Mouse (Mus musculus) G1E (cell line): Measurements from ENCODE around the gene Rasal2. TPM values are rescaled to one million over a fixed set of nuclear protein-coding genes. Genes with fewer than 3 reads are reported as not detected.
A peak's percentile ranks its signal among the peaks of the same experiment; 100 is the strongest.

Experiments used
- ATAC-seq: 2 replicates; pipeline ENCODE4 v1.8.0; 2016; ENCODE audit warnings: mild to moderate bottlenecking; ENCODE audit not compliant: insufficient number of reproducible peaks, poor library complexity, low FRiP score, severe bottlenecking; ENCODE audit errors: extremely low read depth
- DNase-seq: peaks from one replicate; pipeline ENCODE4 v3.0.0; 2012; ENCODE audit warnings: low spot score
- H3K27me3 ChIP-seq: 2 replicates; pipeline ENCODE4 v1.6.1; 2012; ENCODE audit warnings: mild to moderate bottlenecking, low read length, inconsistent platforms; ENCODE audit not compliant: insufficient read depth
- H3K36me3 ChIP-seq: replicated peaks from 2 replicates; pipeline ENCODE3; 2012; ENCODE audit warnings: mild to moderate bottlenecking, inconsistent platforms
- H3K4me1 ChIP-seq: 2 replicates; pipeline ENCODE4 v1.6.1; 2012; ENCODE audit warnings: low read depth, low read length, inconsistent platforms, mixed read lengths; ENCODE audit not compliant: insufficient read depth
- H3K4me3 ChIP-seq: 2 replicates; pipeline ENCODE4 v1.5.1; 2012; ENCODE audit warnings: low read depth, mild to moderate bottlenecking, inconsistent platforms, low read length, moderate library complexity, mixed read lengths
- H3K9me3 ChIP-seq: replicated peaks from 2 replicates; pipeline ENCODE4 v1.6.1; 2012; ENCODE audit warnings: inconsistent platforms
- CTCF ChIP-seq: IDR thresholded peaks from 2 replicates; pipeline ENCODE4 v1.5.1; 2012; ENCODE audit warnings: low read depth, low read length, inconsistent platforms, mixed read lengths
- GATA1 ChIP-seq: IDR thresholded peaks from 2 replicates; pipeline ENCODE4 v1.6.1; 2012; ENCODE audit warnings: borderline replicate concordance, low read length, inconsistent platforms, mixed read lengths
- GATA2 ChIP-seq: IDR thresholded peaks from 2 replicates; pipeline ENCODE4 v1.6.1; 2012; ENCODE audit warnings: low read depth, low read length, inconsistent platforms, borderline replicate concordance
- POLR2AphosphoS5 ChIP-seq: IDR thresholded peaks from 2 replicates; pipeline ENCODE4 v1.6.1; 2012; ENCODE audit warnings: low read depth, low read length, inconsistent platforms; ENCODE audit not compliant: insufficient replicate concordance
- TAL1 ChIP-seq: conservative IDR thresholded peaks from 2 replicates; pipeline ENCODE4 v1.6.1; 2012; ENCODE audit warnings: low read depth, low read length, inconsistent platforms, mixed read lengths
- polyA plus RNA-seq: library from polyadenylated mRNA; stranded (reverse); fragments of >175 nt; gene quantifications from 2 replicates; pipeline ENCODE4 v1.2.3, GENCODE M21; 2012
- total RNA-seq, 2 experiments: library from RNA; stranded (forward) in 1 of 2; stranded (reverse) in 1 of 2; fragments of 200-1000 nt in 1 of 2; fragments of >200 nt in 1 of 2; fragmentation: Nextera tagmentation in 1 of 2; gene quantifications; 2 replicates each; pipeline ENCODE4 v1.2.3; 2014 to 2017

The Rasal2 gene
- total and polyA plus RNA-seq, 3 experiments = 0.78 to 8.0 (median 2.7) TPM

- DNase-seq (no peak), ATAC-seq (no peak)
- TF ChIP-seq GATA1 = no peak
- no peak for TF ChIP-seq POLR2AphosphoS5
- no peak for TF ChIP-seq GATA2
- no peak for TF ChIP-seq CTCF
- no peak for TF ChIP-seq TAL1
- Histone ChIP-seq H3K4me1 (no peaks in the 10 kb centered on the region), H3K9me3 (no peaks in the 10 kb centered on the region), H3K36me3 (no peaks in the 10 kb centered on the region), H3K4me3 (no peak overlapping the region), H3K27me3 (no peaks in the 10 kb centered on the region)
Observed at GRCm38 (mm10) chr1:157255776-157256175, 156.6 kb downstream of the Rasal2 start.

- no peak for TF ChIP-seq TAL1
- TF ChIP-seq CTCF = no peak
- TF ChIP-seq GATA2 = no peak
- TF ChIP-seq POLR2AphosphoS5 = no peak
- TF ChIP-seq GATA1 = no peak
- H3K36me3 ChIP-seq = no peaks in the 10 kb centered on the region
- DNase-seq = no peak
- H3K4me1 ChIP-seq = no peaks in the 10 kb centered on the region
- no peaks in the 10 kb centered on the region for H3K9me3 ChIP-seq
- H3K4me3 ChIP-seq = no peak overlapping the region
- no peaks in the 10 kb centered on the region for H3K27me3 ChIP-seq
- ATAC-seq = no peak
Observed at GRCm38 (mm10) chr1:157253600-157254490, 158.6 kb downstream of the Rasal2 start.

GRCm38 (mm10) chr1:157248112-157248511 is 164.3 kb downstream of the Rasal2 start:
- no peak for DNase-seq
- no peak for TF ChIP-seq POLR2AphosphoS5
- TF ChIP-seq GATA2 = no peak
- TF ChIP-seq CTCF = no peak
- no peak for TF ChIP-seq TAL1
- TF ChIP-seq GATA1 = no peak
- H3K4me3 ChIP-seq = no peak overlapping the region
- H3K36me3 ChIP-seq = no peaks in the 10 kb centered on the region
- no peaks in the 10 kb centered on the region for H3K9me3 ChIP-seq
- H3K4me1 ChIP-seq = no peaks in the 10 kb centered on the region
- peak; percentile 60 for ATAC-seq
- no peaks in the 10 kb centered on the region; the same call in 1 of the 2 replicates for H3K27me3 ChIP-seq

GRCm38 (mm10) chr1:157247341-157247740 is 165.1 kb downstream of the Rasal2 start:
- no peak overlapping the region for H3K4me3 ChIP-seq
- DNase-seq = no peak
- H3K4me1 ChIP-seq = no peaks in the 10 kb centered on the region
- no peaks in the 10 kb centered on the region for H3K36me3 ChIP-seq
- no peak for TF ChIP-seq GATA1
- TF ChIP-seq GATA2 = no peak
- TF ChIP-seq POLR2AphosphoS5 = no peak
- no peaks in the 10 kb centered on the region for H3K9me3 ChIP-seq
- no peaks in the 10 kb centered on the region; the same call in 1 of the 2 replicates for H3K27me3 ChIP-seq
- no peak for ATAC-seq

GRCm38 (mm10) chr1:157246779-157247178 is 165.6 kb downstream of the Rasal2 start:
- H3K4me3 ChIP-seq = no peak overlapping the region
- no peaks in the 10 kb centered on the region; the same call in 1 of the 2 replicates for H3K27me3 ChIP-seq
- DNase-seq (no peak), ATAC-seq (no peak)
- no peaks in the 10 kb centered on the region for H3K9me3 ChIP-seq
- H3K36me3 ChIP-seq = no peaks in the 10 kb centered on the region
- TF ChIP-seq GATA1 = no peak
- no peak for TF ChIP-seq POLR2AphosphoS5
- no peak for TF ChIP-seq CTCF
- no peak for TF ChIP-seq GATA2
- no peak for TF ChIP-seq TAL1
- H3K4me1 ChIP-seq = no peaks in the 10 kb centered on the region

- Histone ChIP-seq H3K9me3 (no peaks in the 10 kb centered on the region), H3K4me3 (no peak overlapping the region), H3K36me3 (no peaks in the 10 kb centered on the region), H3K27me3 (no peaks in the 10 kb centered on the region; the same call in 1 of the 2 replicates), H3K4me1 (no peaks in the 10 kb centered on the region)
- no peak for TF ChIP-seq GATA2
- TF ChIP-seq CTCF = no peak
- TF ChIP-seq GATA1 = no peak
- TF ChIP-seq POLR2AphosphoS5 = no peak
- no peak for TF ChIP-seq TAL1
- no peak for DNase-seq
- ATAC-seq = no peak
Observed at GRCm38 (mm10) chr1:157244453-157244790, 168.0 kb downstream of the Rasal2 start.
